Mouse (Mus musculus) CH12F3 (cell line): ENCODE measurements around the gene Inmt.

ENCODE experiments used
- in situ Hi-C: fragments of 300-500 bp; cut with MboI; formaldehyde crosslinking; loops from 2 replicates; pipeline ENCODE4 v1.14.3; 2020; ENCODE audit warnings: low sequenced_read_pairs

The Inmt gene

DNA sequence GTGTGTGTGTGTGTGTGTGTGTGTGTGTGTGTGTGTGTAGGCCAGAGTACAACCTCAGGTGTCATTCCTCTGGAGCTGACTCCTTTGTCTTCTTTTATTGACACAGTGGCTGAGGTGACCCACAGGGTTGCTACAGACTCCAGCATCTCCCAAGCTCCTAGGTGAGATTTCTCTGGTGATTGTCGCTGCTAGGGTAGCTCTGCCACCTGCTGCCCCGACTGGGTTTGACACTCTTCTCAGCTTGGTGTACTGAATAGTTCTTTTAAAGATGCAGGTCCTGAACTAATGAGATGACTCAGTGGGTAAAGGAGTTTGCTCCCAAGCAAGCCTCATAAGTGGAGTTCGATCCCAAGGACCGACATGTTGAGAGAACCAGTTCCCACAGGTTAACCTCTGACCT is 3.2 kb downstream of the Inmt start:
- in situ Hi-C loops: loop anchor here (25.0 kb wide), 2 partner anchors 359 to 584 kb away; partner anchors contain the start of genes Fkbp14, Plekha8 and Znrf2

DNA sequence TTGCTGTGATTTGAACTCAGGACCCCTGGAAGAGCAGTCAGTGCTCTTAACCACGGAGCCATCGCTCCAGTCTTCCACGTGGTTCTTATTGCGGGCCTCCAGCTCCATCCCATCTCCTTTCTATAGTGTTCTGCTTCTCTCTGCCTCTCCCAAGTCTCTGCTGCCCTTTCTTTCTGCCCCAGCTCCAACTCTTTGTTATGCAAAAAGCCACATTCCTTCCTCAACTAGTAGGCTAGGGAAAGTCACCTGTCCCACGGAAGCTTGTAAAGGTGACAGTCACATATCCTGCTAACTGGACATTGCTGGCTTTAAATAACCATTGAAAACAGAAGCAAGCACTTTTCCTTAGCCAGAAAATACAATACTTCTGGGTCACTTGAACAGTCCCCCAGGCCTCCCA is 5.0 kb downstream of the Inmt start:
- in situ Hi-C loops: loop anchor here (10.0 to 25.0 kb wide), 4 partner anchors 255 to 583 kb away; partner anchors contain the start of genes Fkbp14, Plekha8 and Znrf2

DNA sequence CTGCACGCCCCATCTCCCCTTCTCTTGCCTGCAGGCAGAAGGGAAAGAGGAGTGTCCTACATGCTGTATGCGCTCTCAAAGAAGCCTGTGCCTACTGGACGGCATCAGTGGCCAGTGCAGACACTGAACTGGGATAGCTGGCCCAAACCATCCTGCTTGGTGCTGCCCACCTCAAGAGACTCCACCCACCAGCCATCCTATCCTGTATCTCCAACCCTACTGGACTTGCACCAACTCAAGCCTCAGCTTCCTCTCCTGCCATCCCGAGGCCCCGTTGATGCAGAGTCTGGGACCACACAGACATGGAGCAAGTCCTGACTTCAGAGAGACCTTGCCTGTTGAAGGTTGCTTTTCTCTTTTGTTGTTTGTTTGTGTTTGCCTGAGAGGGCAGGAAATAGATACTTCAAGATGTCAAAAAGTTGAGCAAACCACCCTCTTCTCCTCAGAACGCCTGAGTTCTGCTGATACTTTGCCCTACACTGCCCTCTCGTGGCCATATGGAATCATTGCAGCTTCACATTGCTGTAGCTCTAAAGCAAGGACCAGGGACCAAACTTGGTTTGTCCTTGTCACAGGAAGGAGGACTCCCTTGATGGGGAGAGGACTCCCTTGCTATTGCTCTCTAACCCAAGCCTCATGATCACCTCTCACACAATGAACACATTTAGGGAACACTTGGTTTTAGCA is 7.9 kb downstream of the Inmt start:
- in situ Hi-C loops: loop anchor here (10.0 to 25.0 kb wide), 4 partner anchors 252 to 580 kb away; partner anchors contain the start of genes Fkbp14, Plekha8 and Znrf2

DNA sequence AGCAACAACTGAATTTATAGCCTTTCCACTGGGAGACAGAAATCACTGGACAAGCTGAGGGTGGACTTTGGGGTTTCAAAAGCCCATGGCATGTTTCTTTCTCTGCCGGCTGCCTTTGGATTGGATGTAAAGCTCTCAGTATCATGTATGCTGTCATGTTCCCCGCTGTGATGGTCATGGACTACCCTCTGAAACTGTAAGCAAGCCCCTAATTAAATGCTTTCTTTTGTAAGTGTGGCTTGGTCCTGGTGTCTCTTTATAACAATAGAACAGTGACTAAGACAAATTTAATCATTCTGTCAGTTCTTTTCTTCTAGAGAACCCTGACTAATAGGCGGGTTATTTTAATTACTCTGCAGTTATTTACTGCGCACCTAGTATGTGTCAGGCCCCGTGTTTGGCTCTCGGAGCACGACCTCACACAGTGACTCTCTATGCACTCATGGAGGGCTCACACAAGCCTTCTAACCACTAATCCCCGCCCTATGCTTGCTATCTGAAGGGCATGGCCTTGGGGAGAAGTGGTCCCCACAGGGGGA is 11.7 kb downstream of the Inmt start:
- in situ Hi-C loops: loop anchor here (10.0 to 25.0 kb wide), 4 partner anchors 248 to 576 kb away; partner anchors contain the start of genes Fkbp14, Plekha8 and Znrf2

DNA sequence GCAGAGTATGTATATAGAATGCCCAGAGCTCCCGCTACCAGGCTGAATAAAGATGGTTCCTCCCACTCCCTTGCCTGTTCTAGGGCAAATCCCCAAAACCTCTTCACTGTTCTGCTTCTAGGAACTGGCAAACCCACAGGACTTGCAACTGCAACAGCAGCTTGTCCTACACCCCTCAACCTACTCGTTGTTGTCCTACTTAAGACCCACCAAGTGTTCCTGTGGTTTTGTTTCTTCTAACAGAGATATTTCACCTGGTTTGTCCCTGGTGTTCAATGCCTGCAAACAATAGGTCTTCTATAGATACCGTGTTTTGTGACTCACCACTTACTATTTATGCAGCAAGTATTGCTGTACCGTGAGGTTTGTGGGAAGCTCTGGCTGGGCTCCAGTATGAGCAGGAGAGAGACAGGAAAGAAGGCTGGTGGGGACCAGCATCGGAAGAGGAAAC is 13.5 kb downstream of the Inmt start:
- in situ Hi-C loops: loop anchor here (10.0 to 25.0 kb wide), 4 partner anchors 247 to 574 kb away; partner anchors contain the start of genes Fkbp14, Plekha8 and Znrf2

DNA sequence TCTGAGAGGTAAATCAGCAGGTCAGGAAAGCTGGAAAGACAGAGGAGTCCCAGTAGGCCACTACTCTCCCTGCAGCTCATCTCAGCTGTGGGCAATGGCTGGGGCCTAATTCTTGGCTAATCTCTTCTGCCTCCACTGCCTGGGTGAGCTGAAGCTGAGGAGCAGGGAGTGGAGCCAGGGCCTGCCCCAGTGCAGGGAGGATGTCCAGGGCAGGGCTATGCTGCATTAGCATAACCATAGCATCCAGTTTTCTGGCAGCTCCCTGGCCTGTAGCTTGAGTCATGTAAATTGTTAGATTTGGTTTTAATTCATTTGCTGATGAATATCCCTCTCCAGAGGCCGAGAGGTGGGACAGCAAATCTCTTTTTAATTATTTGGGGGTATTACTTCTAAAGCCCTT is 15.6 kb downstream of the Inmt start:
- in situ Hi-C loops: loop anchor here (25.0 kb wide), 2 partner anchors 347 to 572 kb away; partner anchors contain the start of genes Fkbp14, Plekha8 and Znrf2

DNA sequence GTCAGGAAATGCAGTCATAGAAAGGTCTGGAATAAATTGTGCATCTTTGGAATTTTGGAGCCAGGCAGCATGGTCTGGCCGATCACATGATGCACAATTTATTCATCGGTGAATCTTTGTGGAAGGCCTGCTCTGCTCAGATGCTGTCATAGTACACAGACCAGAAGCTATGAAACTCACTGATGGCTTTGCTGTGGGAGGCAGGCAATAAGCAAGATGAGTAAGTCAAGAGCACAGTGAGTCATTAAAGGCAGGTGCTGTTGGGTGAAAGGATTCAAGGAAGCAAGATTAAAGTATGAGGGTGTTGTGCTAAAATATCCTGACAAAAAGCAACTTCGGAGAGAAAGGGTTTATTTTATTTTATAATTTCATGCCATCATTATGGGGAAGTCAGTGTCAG is 22.6 kb downstream of the Inmt start:
- in situ Hi-C loops: loop anchor here (25.0 kb wide), 2 partner anchors 340 to 565 kb away; partner anchors contain the start of genes Fkbp14, Plekha8 and Znrf2

DNA sequence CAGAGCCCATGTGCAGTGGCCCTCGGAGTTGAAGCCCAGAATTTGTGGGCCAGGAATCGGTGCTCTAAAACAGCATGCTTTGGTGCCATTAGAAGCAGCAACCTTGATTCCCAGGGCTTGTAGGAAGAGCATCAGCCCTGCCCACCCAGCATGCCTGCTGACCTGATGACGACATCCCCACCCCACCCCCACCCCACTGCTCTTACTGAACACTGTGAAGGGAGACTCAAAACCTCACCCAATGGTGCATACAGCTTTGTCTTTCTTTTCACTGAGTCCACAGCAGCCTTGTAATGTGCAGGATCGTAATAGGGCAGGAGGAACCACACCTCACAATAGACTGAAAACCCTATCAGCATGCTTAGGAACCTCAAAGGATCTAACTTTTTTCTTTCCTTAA is 28.7 kb downstream of the Inmt start:
- in situ Hi-C loops: no loop called here

DNA sequence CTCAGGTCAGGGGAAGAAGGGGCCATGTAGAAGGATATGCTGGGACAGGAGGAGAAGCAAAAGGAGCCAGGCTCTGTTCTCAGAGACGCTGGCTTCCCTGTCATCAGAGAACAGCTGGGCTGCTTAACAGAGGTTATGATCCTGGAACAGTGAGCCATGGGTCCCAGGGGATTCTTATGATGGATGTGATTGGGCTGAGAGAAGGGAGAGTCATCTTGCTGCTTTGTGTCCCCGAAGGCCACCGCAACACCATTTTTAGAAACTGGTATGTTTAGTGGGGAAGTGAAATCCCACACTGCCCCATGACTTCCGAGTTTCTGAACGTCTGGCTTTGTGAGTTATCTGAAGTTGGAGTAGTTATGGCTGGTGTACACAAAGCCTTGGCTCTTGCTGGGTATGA is 29.6 kb downstream of the Inmt start:
- in situ Hi-C loops: no loop called here

DNA sequence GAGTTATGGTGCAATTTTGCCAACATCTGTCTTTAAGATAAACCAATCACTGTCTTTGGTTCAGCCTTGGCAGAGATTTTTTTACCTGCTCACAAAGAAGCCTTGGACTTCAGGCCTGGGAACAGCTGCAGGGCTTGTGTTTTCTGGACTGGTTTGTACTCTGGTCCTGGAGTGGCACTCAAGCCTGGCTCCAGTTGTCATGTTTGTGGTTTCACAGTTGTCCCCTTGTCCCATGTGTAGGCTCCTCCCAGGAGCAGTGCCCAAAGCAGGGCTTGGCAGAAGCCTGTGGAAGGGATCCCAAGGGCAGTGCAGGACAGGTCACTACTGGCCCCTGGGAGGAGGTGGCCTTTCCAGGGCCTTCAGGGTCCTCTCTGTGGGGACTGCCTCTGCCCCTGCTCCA is 36.5 kb downstream of the Inmt start:
- in situ Hi-C loops: no loop called here

DNA sequence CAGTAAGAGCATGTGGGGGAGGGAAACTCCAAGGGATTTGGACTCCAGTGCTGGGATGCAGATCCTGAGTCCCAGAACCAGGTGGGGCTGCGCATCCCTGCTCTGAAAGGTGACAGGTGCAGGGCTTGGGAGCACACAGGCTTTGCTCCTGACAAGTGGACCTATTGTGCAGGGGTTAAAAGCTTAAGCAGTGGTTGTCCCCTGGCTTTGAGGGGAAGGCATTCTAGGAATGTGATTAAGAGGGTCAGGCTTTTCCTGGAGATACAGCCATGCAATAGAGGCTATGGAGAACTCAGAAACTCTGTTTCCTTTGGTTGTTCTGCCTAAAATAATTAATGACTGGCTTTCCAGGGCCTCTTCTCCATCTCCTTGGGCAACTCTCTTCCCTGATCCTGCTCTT is 41.4 kb downstream of the Inmt start:
- in situ Hi-C loops: no loop called here

DNA sequence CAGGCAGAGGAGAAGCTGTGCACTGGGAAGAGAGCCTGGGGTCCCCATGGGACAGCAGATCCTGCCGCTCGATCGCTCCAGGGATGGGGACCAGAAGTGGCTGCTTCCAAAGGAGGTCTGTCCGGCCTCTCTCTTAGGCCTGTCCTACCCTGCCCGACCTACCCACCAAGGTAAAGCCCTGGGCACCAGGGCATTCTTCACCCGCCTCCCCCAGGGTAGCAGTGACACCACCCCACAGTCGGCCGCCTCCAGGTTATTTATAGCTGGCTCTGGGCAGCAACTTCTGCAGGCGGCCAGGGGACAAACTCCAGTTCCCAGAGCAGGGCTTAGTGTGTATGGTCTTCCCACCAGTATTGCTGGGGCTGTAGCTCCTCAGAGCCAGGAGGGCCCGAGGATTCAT is 42.0 kb downstream of the Inmt start, which contains the start of gene Crhr2:
TSS of gene Crhr2 (minus strand) at position 223 of the 400 bp plus-strand sequence.
- in situ Hi-C loops: no loop called here

DNA sequence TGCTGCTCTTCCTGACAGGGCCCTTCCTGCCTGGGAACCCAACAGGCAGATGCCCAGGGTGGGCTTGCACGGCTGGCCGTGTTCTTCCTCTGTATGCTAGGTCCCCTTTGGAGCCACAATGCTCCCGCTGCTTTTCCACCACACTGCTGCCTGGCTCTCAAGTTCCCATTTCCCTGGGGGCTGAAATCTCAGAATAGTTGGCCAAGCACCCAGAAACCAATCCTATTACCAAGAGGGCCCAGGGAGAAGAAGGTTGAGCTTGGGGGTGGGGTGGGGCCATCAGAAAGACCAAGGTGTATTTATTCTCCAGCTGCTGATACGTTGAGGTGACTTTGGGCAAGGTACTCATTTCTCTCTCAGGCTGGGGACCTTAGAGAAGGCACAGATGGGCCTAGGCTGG is 43.5 kb downstream of the Inmt start:
- in situ Hi-C loops: no loop called here

DNA sequence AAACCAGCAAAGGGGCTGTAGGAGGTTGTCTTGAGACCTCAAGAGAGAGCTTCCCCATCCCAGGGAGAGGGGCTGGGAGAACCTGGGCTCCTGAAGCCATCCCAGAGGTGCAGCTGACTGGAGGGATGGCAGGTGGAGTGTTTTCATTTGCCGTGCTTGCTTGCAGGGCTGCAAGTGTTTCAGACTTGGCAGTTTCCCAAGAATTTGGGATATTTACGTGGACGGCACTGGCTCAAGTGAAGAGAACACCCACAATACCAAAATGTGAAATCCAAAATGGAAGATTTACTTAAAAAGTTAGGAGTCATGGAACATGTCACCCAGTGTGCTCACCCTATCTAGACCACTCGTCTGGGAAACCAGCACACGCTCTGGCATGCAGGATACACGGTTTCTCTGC is 44.2 kb downstream of the Inmt start:
- in situ Hi-C loops: no loop called here

DNA sequence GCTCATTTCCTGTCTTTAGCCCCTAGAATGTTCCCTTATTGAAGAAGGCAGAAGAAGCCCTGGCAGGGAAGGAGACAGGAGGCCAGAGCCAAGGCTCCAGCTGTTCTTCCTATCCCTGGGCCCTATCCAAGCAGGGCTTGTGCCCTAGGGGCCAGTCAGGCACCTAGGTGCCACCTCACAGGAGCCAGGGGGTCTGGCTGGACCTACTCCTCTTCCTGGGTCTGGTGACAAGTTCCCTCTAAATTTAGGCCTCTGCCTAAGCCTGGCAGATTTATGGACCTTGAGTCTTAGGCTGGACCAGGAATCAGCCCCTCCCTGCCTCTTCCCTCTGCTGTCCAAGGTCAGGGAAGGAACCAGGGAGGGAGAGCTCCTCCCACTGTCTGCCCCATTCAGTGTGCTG is 46.5 kb downstream of the Inmt start:
- in situ Hi-C loops: no loop called here

DNA sequence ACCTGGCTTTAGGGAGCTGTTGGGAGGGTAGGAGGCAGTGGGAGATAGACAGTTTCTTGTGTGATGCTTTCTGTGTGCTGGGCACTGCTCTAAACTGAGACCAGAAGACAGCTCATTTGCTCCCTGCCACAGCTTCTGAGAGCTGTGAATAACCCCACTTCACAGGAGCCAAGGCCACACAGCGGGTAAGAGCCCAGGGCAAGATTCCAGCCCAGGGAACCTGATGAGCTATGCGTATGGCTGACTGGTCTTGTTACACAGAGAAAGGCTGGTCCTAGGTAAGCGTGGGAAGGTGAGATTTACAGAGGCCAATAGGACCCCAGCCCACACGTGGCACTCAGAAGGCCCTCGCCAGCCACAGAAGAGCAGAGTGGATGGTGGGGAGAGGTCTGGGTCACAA is 48.3 kb downstream of the Inmt start:
- in situ Hi-C loops: no loop called here

DNA sequence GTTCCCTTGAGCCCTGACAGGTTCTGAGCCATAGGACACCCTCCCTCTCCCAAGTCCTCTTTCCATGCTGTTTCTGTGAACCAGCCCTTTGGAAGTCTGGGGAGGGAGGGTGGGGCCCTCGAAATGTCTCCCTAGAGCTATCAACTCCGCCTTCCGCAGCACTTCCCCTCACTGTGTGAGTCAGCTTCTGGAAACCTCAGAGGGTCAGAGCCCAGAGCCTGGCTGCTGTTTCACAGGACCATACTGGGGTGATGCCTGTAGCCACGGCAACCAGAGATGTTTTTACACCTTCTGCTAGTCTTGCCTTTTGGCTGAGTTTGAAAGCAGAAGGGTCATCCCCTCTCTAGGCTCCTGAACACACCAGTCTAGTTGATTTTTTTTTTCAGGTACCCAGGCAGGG is 51.8 kb downstream of the Inmt start:
- in situ Hi-C loops: no loop called here
